Mouse (Mus musculus) MEL (cell line): ENCODE data around the gene Megf8. TPM values are rescaled to one million over a fixed set of nuclear protein-coding genes. Genes with fewer than 3 reads are reported as not detected.
A peak's percentile ranks its signal among the peaks of the same experiment; 100 is the strongest.
"Not testable (repeated sequence)": the region's sequence is repeated elsewhere in the genome, so short reads cannot be mapped to it uniquely, and the experiment has no call there.

Source experiments
- DNase-seq: peaks from one replicate; pipeline ENCODE4 v3.0.0; 2011; ENCODE audit warnings: low read depth, low spot score
- H3K27ac ChIP-seq: 2 replicates; pipeline ENCODE4 v1.5.1; 2012; ENCODE audit warnings: low read depth, mild to moderate bottlenecking, control low read depth, low read length, moderate library complexity; ENCODE audit not compliant: control insufficient read depth
- H3K27me3 ChIP-seq, 2 experiments: fragments of 150-350 bp in 1 of 2; sonication (generic) in 1 of 2; 2 replicates each; pipeline ENCODE4 v1.6.1; 2012; ENCODE audit warnings: low read length in 2 of 2, mild to moderate bottlenecking in 2 of 2, improper control_type of control experiment in 1 of 2, moderate library complexity in 1 of 2; ENCODE audit not compliant: insufficient read depth in 2 of 2, control insufficient read depth in 1 of 2
- H3K36me3 ChIP-seq, 2 experiments: 2 replicates each; pipeline ENCODE4 v1.6.1; 2012 to 2014; ENCODE audit warnings: low read length in 2 of 2, improper control_type of control experiment in 1 of 2, inconsistent platforms in 1 of 2, mild to moderate bottlenecking in 1 of 2; ENCODE audit not compliant: insufficient read depth in 2 of 2, control insufficient read depth in 1 of 2
- H3K4me1 ChIP-seq, 2 experiments: fragments of 150-350 bp in 1 of 2; sonication (generic) in 1 of 2; 2 replicates each; pipeline ENCODE4 v1.6.1; 2012; ENCODE audit warnings: low read length in 2 of 2, improper control_type of control experiment in 1 of 2, mild to moderate bottlenecking in 1 of 2; ENCODE audit not compliant: insufficient read depth in 2 of 2, control insufficient read depth in 1 of 2
- H3K4me3 ChIP-seq, 2 experiments: fragments of 150-350 bp in 1 of 2; sonication (generic) in 1 of 2; 2 replicates each; pipeline ENCODE4 v1.5.1; 2012; ENCODE audit warnings: low read depth in 2 of 2, low read length in 2 of 2, mild to moderate bottlenecking in 2 of 2, moderate library complexity in 2 of 2, control low read depth in 1 of 2, improper control_type of control experiment in 1 of 2; ENCODE audit not compliant: control insufficient read depth in 1 of 2, insufficient read depth in 1 of 2
- H3K79me2 ChIP-seq: 2 replicates; pipeline ENCODE4 v1.6.1; 2012; ENCODE audit warnings: mild to moderate bottlenecking, low read length, moderate library complexity; ENCODE audit not compliant: control insufficient read depth, poor library complexity, insufficient read depth
- H3K9ac ChIP-seq: 2 replicates; pipeline ENCODE4 v1.6.1; 2012; ENCODE audit warnings: low read depth, mild to moderate bottlenecking, control low read depth, low read length, moderate library complexity; ENCODE audit not compliant: control insufficient read depth, poor library complexity, severe bottlenecking
- H3K9me3 ChIP-seq: fragments of 150-350 bp; sonication (generic); replicated peaks from 2 replicates; pipeline ENCODE4 v1.6.1; 2012; ENCODE audit warnings: mild to moderate bottlenecking, low read length, improper control_type of control experiment, moderate library complexity; ENCODE audit not compliant: insufficient read depth
- BHLHE40 ChIP-seq: IDR thresholded peaks from 2 replicates; pipeline ENCODE4 v1.6.1; 2012; ENCODE audit warnings: low read depth, mild to moderate bottlenecking, inconsistent platforms, low read length, improper control_type of control experiment, borderline replicate concordance
- CTCF ChIP-seq, 3 experiments: IDR thresholded peaks in 2 of 3; conservative IDR thresholded peaks in 1 of 3; 2 replicates each; pipeline ENCODE4 v1.5.1; 2011 to 2012; ENCODE audit warnings: low read length in 3 of 3, low read depth in 2 of 3, mild to moderate bottlenecking in 2 of 3, improper control_type of control experiment in 1 of 3, inconsistent platforms in 1 of 3, mixed read lengths in 1 of 3, moderate library complexity in 1 of 3; ENCODE audit not compliant: control insufficient read depth in 1 of 3, insufficient read depth in 1 of 3, poor library complexity in 1 of 3, severe bottlenecking in 1 of 3
- ELF1 ChIP-seq: IDR thresholded peaks from 2 replicates; pipeline ENCODE4 v1.6.1; 2014; ENCODE audit warnings: low read depth, mild to moderate bottlenecking, inconsistent platforms, low read length, improper control_type of control experiment, moderate library complexity
- MEF2A ChIP-seq: IDR thresholded peaks from 2 replicates; pipeline ENCODE4 v1.6.1; 2014; ENCODE audit warnings: low read depth, mild to moderate bottlenecking, inconsistent platforms, low read length, improper control_type of control experiment; ENCODE audit not compliant: poor library complexity, insufficient replicate concordance, severe bottlenecking; ENCODE audit errors: extremely low read depth
- NELFE ChIP-seq: IDR thresholded peaks from 2 replicates; pipeline ENCODE4 v1.6.1; 2011; ENCODE audit warnings: low read depth, low read length, improper control_type of control experiment
- NRF1 ChIP-seq: IDR thresholded peaks from 2 replicates; pipeline ENCODE4 v1.6.1; 2014; ENCODE audit warnings: low read depth, mild to moderate bottlenecking, inconsistent platforms, low read length, improper control_type of control experiment, moderate library complexity; ENCODE audit not compliant: poor library complexity, insufficient read depth, severe bottlenecking
- POLR2AphosphoS5 ChIP-seq: IDR thresholded peaks from 2 replicates; pipeline ENCODE4 v1.6.1; 2012; ENCODE audit warnings: low read depth, borderline replicate concordance, mild to moderate bottlenecking, inconsistent platforms, low read length, moderate library complexity, mixed read lengths
- SIN3A ChIP-seq: IDR thresholded peaks from 2 replicates; pipeline ENCODE4 v1.6.1; 2012; ENCODE audit warnings: low read length, improper control_type of control experiment, inconsistent platforms
- SMC3 ChIP-seq: IDR thresholded peaks from 2 replicates; pipeline ENCODE4 v1.6.1; 2011; ENCODE audit warnings: low read depth, low read length, improper control_type of control experiment
- TCF12 ChIP-seq: IDR thresholded peaks from 2 replicates; pipeline ENCODE4 v1.6.1; 2014; ENCODE audit warnings: low read depth, mild to moderate bottlenecking, inconsistent platforms, low read length, improper control_type of control experiment, moderate library complexity
- USF1 ChIP-seq: IDR thresholded peaks from 2 replicates; pipeline ENCODE4 v1.6.1; 2014; ENCODE audit warnings: low read depth, mild to moderate bottlenecking, inconsistent platforms, low read length, improper control_type of control experiment, moderate library complexity
- ZC3H11A ChIP-seq: IDR thresholded peaks from 2 replicates; pipeline ENCODE4 v1.6.1; 2012; ENCODE audit warnings: low read depth, mild to moderate bottlenecking, inconsistent platforms, low read length, improper control_type of control experiment
- ZMIZ1 ChIP-seq: IDR thresholded peaks from 2 replicates; pipeline ENCODE4 v1.6.1; 2012; ENCODE audit warnings: low read depth, mild to moderate bottlenecking, inconsistent platforms, low read length, improper control_type of control experiment, moderate library complexity
- ZNF384 ChIP-seq: IDR thresholded peaks from 2 replicates; pipeline ENCODE4 v1.6.1; 2012; ENCODE audit warnings: low read depth, mild to moderate bottlenecking, inconsistent platforms, low read length, improper control_type of control experiment
- polyA plus RNA-seq, 2 experiments: library from polyadenylated mRNA; stranded (reverse) in 1 of 2; unstranded in 1 of 2; fragments of >175 nt in 1 of 2; fragments of >200 nt in 1 of 2; gene quantifications; 2 replicates each; pipeline versions ENCODE4 v1.2.1 to v1.2.4; 2012; ENCODE audit warnings: low replicate concordance in 2 of 2, low read depth in 1 of 2; ENCODE audit not compliant: insufficient read length in 2 of 2, insufficient read depth in 1 of 2, missing spikeins in 1 of 2
- total RNA-seq: library from RNA; depleted of rRNA; stranded (reverse); fragments of 300-350 nt; gene quantifications from 2 replicates; pipeline ENCODE4 v1.2.3, GENCODE M21; 2012

Megf8 gene
- total and polyA plus RNA-seq, 3 experiments: 12.7 to 22.0 TPM; not detected in 1

DNA sequence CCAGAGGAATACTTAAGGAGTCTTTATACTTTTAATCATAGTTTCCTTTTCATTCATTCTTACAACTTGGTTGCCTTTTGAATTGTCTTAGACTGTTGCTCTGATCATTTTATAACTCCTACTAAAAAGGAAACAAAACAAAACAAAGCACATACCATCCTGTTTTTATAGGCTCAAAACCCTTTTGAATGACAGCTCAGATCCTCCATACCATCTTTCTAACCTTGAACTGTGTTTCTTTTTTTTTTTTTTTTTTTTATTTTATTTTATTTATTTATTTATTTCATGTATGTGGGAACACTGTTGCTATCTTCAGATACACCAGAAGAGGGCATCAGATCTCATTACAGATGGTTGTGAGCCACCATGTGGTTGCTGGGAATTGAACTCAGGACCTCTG lies 82.1 kb downstream of the Megf8 start:
- H3K9ac ChIP-seq, H3K4me3 ChIP-seq, H3K9me3 ChIP-seq, DNase-seq, H3K79me2 ChIP-seq, H3K27ac ChIP-seq, H3K27me3 ChIP-seq: not testable (repeated sequence)
- peaks cover 3 to 19% of the 10 kb centered on the region in 2 experiments for H3K4me1 ChIP-seq
- H3K36me3 ChIP-seq: peaks cover 0 to 16% of the 10 kb centered on the region in 2 experiments; a peak in 2 of 4 replicates
- TF ChIP-seq ZNF384: peak; percentile 62; the same call in 1 of the 2 replicates

DNA sequence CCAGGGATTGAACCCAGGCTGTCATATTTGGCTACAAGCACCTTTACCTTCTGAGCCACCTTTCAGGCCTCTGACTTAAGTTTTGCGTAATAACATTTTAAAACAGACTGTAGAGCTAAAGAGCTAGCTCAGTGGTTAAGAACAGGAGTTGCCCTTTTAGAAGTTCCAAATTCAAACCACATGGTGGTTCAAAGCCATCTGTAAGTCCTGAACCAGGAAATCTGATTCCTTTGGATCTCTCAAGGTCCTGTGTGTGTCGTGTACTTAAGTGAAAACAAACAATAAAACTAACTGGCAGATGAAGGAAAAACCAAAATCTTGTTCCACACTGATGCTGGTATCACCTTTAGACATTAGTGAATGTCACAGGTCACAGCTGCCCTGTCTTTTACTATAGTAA lies 84.6 kb downstream of the Megf8 start:
- Histone ChIP-seq H3K36me3 (peaks cover 0 to 6% of the 10 kb centered on the region in 2 experiments; a peak in 2 of 4 replicates), H3K79me2 (no peaks in the 10 kb centered on the region), H3K9me3 (no peaks in the 10 kb centered on the region), H3K4me1 (peaks cover 0 to 8% of the 10 kb centered on the region in 2 experiments; a peak in 2 of 4 replicates), H3K27me3 (no peaks in the 10 kb centered on the region), H3K4me3 (no peak overlapping the region), H3K27ac (no peak overlapping the region), H3K9ac (no peak overlapping the region)
- no peak for TF ChIP-seq BHLHE40
- no peak for TF ChIP-seq NELFE
- TF ChIP-seq CTCF (IDR thresholded peaks at IDR 0.05 in 2 of 3, conservative IDR thresholded peaks at IDR 0.05 in 1 of 3; ENCODE audit: control insufficient read depth in 1 of 3, insufficient read depth in 1 of 3, low read depth in 2 of 3, low read length in 3 of 3, poor library complexity in 1 of 3, severe bottlenecking in 1 of 3): no peak
- no peak for TF ChIP-seq NRF1
- no peak for TF ChIP-seq POLR2AphosphoS5
- DNase-seq: no peak

DNA sequence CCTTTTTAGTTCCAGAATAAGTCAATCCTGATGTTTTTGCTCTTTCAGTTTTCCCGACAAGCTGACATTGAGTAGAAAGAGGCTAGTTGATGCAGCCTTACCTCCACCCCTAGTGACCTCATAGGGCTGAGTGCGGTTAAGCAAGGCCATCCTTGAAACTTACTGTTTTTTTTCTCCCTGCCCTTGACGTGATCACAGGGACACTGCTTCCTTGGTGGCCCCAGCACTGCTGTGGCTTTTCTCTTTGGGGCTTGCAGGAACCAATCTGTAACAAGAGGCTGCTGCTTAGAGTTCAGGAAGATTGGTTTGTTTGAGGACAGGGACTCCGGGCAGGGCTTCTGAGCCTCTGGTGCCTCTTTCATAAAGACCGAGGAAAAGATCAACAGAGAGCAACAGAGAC lies 85.0 kb downstream of the Megf8 start:
- H3K9me3 ChIP-seq: no peaks in the 10 kb centered on the region
- no peak overlapping the region for H3K27ac ChIP-seq
- no peaks in the 10 kb centered on the region for H3K79me2 ChIP-seq
- H3K36me3 ChIP-seq: peaks cover 0 to 6% of the 10 kb centered on the region in 2 experiments; a peak in 2 of 4 replicates
- no peak for TF ChIP-seq CTCF (IDR thresholded peaks at IDR 0.05 in 2 of 3, conservative IDR thresholded peaks at IDR 0.05 in 1 of 3; ENCODE audit: control insufficient read depth in 1 of 3, insufficient read depth in 1 of 3, low read depth in 2 of 3, low read length in 3 of 3, poor library complexity in 1 of 3, severe bottlenecking in 1 of 3)
- no peak for TF ChIP-seq SIN3A
- no peak for TF ChIP-seq ZMIZ1
- no peak for TF ChIP-seq MEF2A
- no peak for TF ChIP-seq ELF1
- TF ChIP-seq TCF12: no peak
- no peak for TF ChIP-seq USF1
- TF ChIP-seq ZNF384: no peak
- TF ChIP-seq ZC3H11A: no peak
- no peak for TF ChIP-seq SMC3
- TF ChIP-seq NELFE: no peak
- H3K9ac ChIP-seq: no peak overlapping the region
- DNase-seq: no peak
- no peaks in the 10 kb centered on the region for H3K27me3 ChIP-seq
- H3K4me1 ChIP-seq: peaks cover 0 to 5% of the 10 kb centered on the region in 2 experiments; a peak in 1 of 4 replicates
- H3K4me3 ChIP-seq: no peak overlapping the region
